Mouse (Mus musculus): ENCODE results near the gene Emd. TPM values are rescaled to one million over a fixed set of nuclear protein-coding genes. Genes with fewer than 3 reads are reported as not detected.

Gene Emd
- polyA plus RNA-seq, 1 experiment from 2014 or later, result 25.6 TPM

- Histone ChIP-seq H3K36me3 (ENCODE audit: insufficient read depth, low read length) (0 out of 2 replicates have a peak, but pooled peaks cover 5% of the 10 kb centered on the region), H3K4me3 (ENCODE audit: low read length) (peak within 1 kb of the TSS; percentile 60), H3K4me2 (replicated peaks; ENCODE audit: low read depth, low read length) (peak within 1 kb of the TSS; percentile 57), H3K9ac (replicated peaks; ENCODE audit: low read length) (peak within 1 kb of the TSS; percentile 86), H3K4me1 (ENCODE audit: insufficient read depth, low read length) (peaks cover 3% of the 10 kb centered on the region; the same call in 1 of the 2 replicates), H3K27ac (ENCODE audit: low read length) (peak within 1 kb of the TSS; percentile 95), H3K9me3 (ENCODE audit: low read length) (no peaks in the 10 kb centered on the region), H3K27me3 (ENCODE audit: insufficient read depth, low read length) (no peaks in the 10 kb centered on the region)
- ATAC-seq (ENCODE audit: low FRiP score, low TSS enrichment), result peak; percentile 95
- WGBS, result 24% methylated on average over 42 of the region's 42 CpGs
Observed at GRCm38 (mm10) chrX:74270062-74270901, 15.8 kb downstream of the Emd start, which contains the start of gene Rpl10. Rpl10 (plus strand) TSS chrX:74270812.

GRCm38 (mm10) chrX:74270902-74271551 is 16.5 kb downstream of the Emd start:
- no peak for ATAC-seq (ENCODE audit: low FRiP score, low TSS enrichment)
- Histone ChIP-seq H3K9ac (replicated peaks; ENCODE audit: low read length) (peak overlapping the region; percentile 86), H3K4me3 (ENCODE audit: low read length) (peak overlapping the region; percentile 60), H3K4me1 (ENCODE audit: insufficient read depth, low read length) (peaks cover 3% of the 10 kb centered on the region; the same call in 1 of the 2 replicates), H3K9me3 (ENCODE audit: low read length) (no peaks in the 10 kb centered on the region), H3K36me3 (ENCODE audit: insufficient read depth, low read length) (0 out of 2 replicates have a peak, but pooled peaks cover 5% of the 10 kb centered on the region), H3K4me2 (replicated peaks; ENCODE audit: low read depth, low read length) (peak overlapping the region; percentile 57), H3K27ac (ENCODE audit: low read length) (peak overlapping the region; percentile 80), H3K27me3 (ENCODE audit: insufficient read depth, low read length) (no peaks in the 10 kb centered on the region)
- 24% methylated on average over 27 of the region's 27 CpGs for WGBS

GRCm38 (mm10) chrX:74273422-74274322 is 19.2 kb downstream of the Emd start:
- no peak for ATAC-seq (ENCODE audit: low FRiP score, low TSS enrichment)
- no peaks in the 10 kb centered on the region for H3K27me3 ChIP-seq (ENCODE audit: insufficient read depth, low read length)
- no peak overlapping the region for H3K4me2 ChIP-seq (replicated peaks; ENCODE audit: low read depth, low read length)
- H3K36me3 ChIP-seq (ENCODE audit: insufficient read depth, low read length), result 0 out of 2 replicates have a peak, but pooled peaks cover 5% of the 10 kb centered on the region
- peaks cover 3% of the 10 kb centered on the region; the same call in 1 of the 2 replicates for H3K4me1 ChIP-seq (ENCODE audit: insufficient read depth, low read length)
- no peaks in the 10 kb centered on the region for H3K9me3 ChIP-seq (ENCODE audit: low read length)
- no peak overlapping the region for H3K9ac ChIP-seq (replicated peaks; ENCODE audit: low read length)
- no peak overlapping the region for H3K4me3 ChIP-seq (ENCODE audit: low read length)
- H3K27ac ChIP-seq (ENCODE audit: low read length), result peak overlapping the region; percentile 29; the same call in 1 of the 2 replicates
- 42% methylated on average over 10 of the region's 10 CpGs for WGBS

- 77% methylated on average over 6 of the region's 8 CpGs for WGBS
- no peaks in the 10 kb centered on the region for H3K36me3 ChIP-seq (ENCODE audit: insufficient read depth, low read length)
- no peak for ATAC-seq (ENCODE audit: low FRiP score, low TSS enrichment)
- H3K4me2 ChIP-seq (replicated peaks; ENCODE audit: low read depth, low read length), result no peak overlapping the region
- H3K27me3 ChIP-seq (ENCODE audit: insufficient read depth, low read length), result no peaks in the 10 kb centered on the region
- 0 out of 2 replicates have a peak, but pooled peaks cover 4% of the 10 kb centered on the region for H3K4me1 ChIP-seq (ENCODE audit: insufficient read depth, low read length)
- H3K4me3 ChIP-seq (ENCODE audit: low read length), result no peak overlapping the region
- no peaks in the 10 kb centered on the region for H3K9me3 ChIP-seq (ENCODE audit: low read length)
- H3K9ac ChIP-seq (replicated peaks; ENCODE audit: low read length), result no peak overlapping the region
- no peak overlapping the region for H3K27ac ChIP-seq (ENCODE audit: low read length)
Observed at GRCm38 (mm10) chrX:74277916-74278315, 23.4 kb downstream of the Emd start.

GRCm38 (mm10) chrX:74281041-74281731 is 26.7 kb downstream of the Emd start:
- Histone ChIP-seq H3K27ac (ENCODE audit: low read length) (peak overlapping the region; percentile 72), H3K4me3 (ENCODE audit: low read length) (peak overlapping the region; percentile 58), H3K27me3 (ENCODE audit: insufficient read depth, low read length) (no peaks in the 10 kb centered on the region), H3K9ac (replicated peaks; ENCODE audit: low read length) (peak overlapping the region; percentile 69), H3K4me2 (replicated peaks; ENCODE audit: low read depth, low read length) (peak overlapping the region; percentile 79), H3K4me1 (ENCODE audit: insufficient read depth, low read length) (peaks cover 11% of the 10 kb centered on the region), H3K36me3 (ENCODE audit: insufficient read depth, low read length) (no peaks in the 10 kb centered on the region; the same call in 1 of the 2 replicates), H3K9me3 (ENCODE audit: low read length) (no peaks in the 10 kb centered on the region)
- 26% methylated on average over 14 of the region's 14 CpGs for WGBS
- peak; percentile 5; the same call in 1 of the 2 replicates for ATAC-seq (ENCODE audit: low FRiP score, low TSS enrichment)

- peak within 1 kb of the TSS; percentile 75 for H3K9ac ChIP-seq (replicated peaks; ENCODE audit: low read length)
- H3K4me3 ChIP-seq (ENCODE audit: low read length), result peak within 1 kb of the TSS; percentile 58
- peak within 1 kb of the TSS; percentile 77 for H3K27ac ChIP-seq (ENCODE audit: low read length)
- peaks cover 11% of the 10 kb centered on the region for H3K4me1 ChIP-seq (ENCODE audit: insufficient read depth, low read length)
- peak; percentile 97 for ATAC-seq (ENCODE audit: low FRiP score, low TSS enrichment)
- peak within 1 kb of the TSS; percentile 79 for H3K4me2 ChIP-seq (replicated peaks; ENCODE audit: low read depth, low read length)
- no peaks in the 10 kb centered on the region for H3K27me3 ChIP-seq (ENCODE audit: insufficient read depth, low read length)
- no peaks in the 10 kb centered on the region; the same call in 1 of the 2 replicates for H3K36me3 ChIP-seq (ENCODE audit: insufficient read depth, low read length)
- no peaks in the 10 kb centered on the region for H3K9me3 ChIP-seq (ENCODE audit: low read length)
- 28% methylated on average over 16 of the region's 16 CpGs for WGBS
Observed at GRCm38 (mm10) chrX:74281732-74282394, 27.4 kb downstream of the Emd start, which contains the start of the genes Taz and Dnase1l1. Taz (plus strand) TSS chrX:74281912. Dnase1l1 (minus strand) TSS chrX:74282337.

- ATAC-seq (ENCODE audit: low FRiP score, low TSS enrichment), result peak; percentile 59
Observed at GRCm38 (mm10) chrX:74282395-74283091, 28.1 kb downstream of the Emd start.

GRCm38 (mm10) chrX:74283092-74283437 is 28.6 kb downstream of the Emd start:
- Histone ChIP-seq H3K9ac (replicated peaks; ENCODE audit: low read length) (peak overlapping the region; percentile 75), H3K4me3 (ENCODE audit: low read length) (peak overlapping the region; percentile 58), H3K9me3 (ENCODE audit: low read length) (no peaks in the 10 kb centered on the region), H3K4me2 (replicated peaks; ENCODE audit: low read depth, low read length) (peak overlapping the region; percentile 56), H3K27me3 (ENCODE audit: insufficient read depth, low read length) (no peaks in the 10 kb centered on the region), H3K4me1 (ENCODE audit: insufficient read depth, low read length) (peaks cover 11% of the 10 kb centered on the region), H3K27ac (ENCODE audit: low read length) (peak overlapping the region; percentile 77), H3K36me3 (ENCODE audit: insufficient read depth, low read length) (no peaks in the 10 kb centered on the region; the same call in 1 of the 2 replicates)
- WGBS, result 38% methylated on average over 5 of the region's 5 CpGs
- ATAC-seq (ENCODE audit: low FRiP score, low TSS enrichment), result peak; percentile 13; the same call in 1 of the 2 replicates

More at GRCm38 (mm10) chrX:74282395-74283091, 28.1 kb downstream of the Emd start:
- Histone ChIP-seq H3K36me3 (ENCODE audit: insufficient read depth, low read length) (no peaks in the 10 kb centered on the region; the same call in 1 of the 2 replicates), H3K9ac (replicated peaks; ENCODE audit: low read length) (peak overlapping the region; percentile 75), H3K27me3 (ENCODE audit: insufficient read depth, low read length) (no peaks in the 10 kb centered on the region), H3K4me3 (ENCODE audit: low read length) (peak overlapping the region; percentile 58), H3K4me2 (replicated peaks; ENCODE audit: low read depth, low read length) (peak overlapping the region; percentile 79), H3K4me1 (ENCODE audit: insufficient read depth, low read length) (peaks cover 11% of the 10 kb centered on the region), H3K27ac (ENCODE audit: low read length) (peak overlapping the region; percentile 77), H3K9me3 (ENCODE audit: low read length) (no peaks in the 10 kb centered on the region)
- 23% methylated on average over 39 of the region's 39 CpGs for WGBS

All from kidney, embryonic 16.5 days (tissue).